Mouse (Mus musculus) lung, embryonic 16.5 days (tissue): ENCODE data around the gene Rnf216. TPM values are rescaled to one million over a fixed set of nuclear protein-coding genes. Genes with fewer than 3 reads are reported as not detected.

ENCODE experiments used
- ATAC-seq: fragments of 200-750 bp; cut with Nextera tagmentation; 2 replicates; pipeline ENCODE4 v1.8.0; 2017; ENCODE audit warnings: low read depth, mild to moderate bottlenecking, moderate library complexity
- H3K27ac ChIP-seq: fragments of 300-500 bp; sonication (generic); 2 replicates; pipeline ENCODE4 v1.5.1; 2014; ENCODE audit warnings: mild to moderate bottlenecking, control low read depth, low read length
- H3K27me3 ChIP-seq: fragments of 300-500 bp; sonication (generic); 2 replicates; pipeline ENCODE4 v1.6.1; 2014; ENCODE audit warnings: low read depth, low read length, mixed read lengths; ENCODE audit not compliant: control insufficient read depth, insufficient read depth
- H3K36me3 ChIP-seq: fragments of 300-500 bp; sonication (generic); 2 replicates; pipeline ENCODE4 v1.6.1; 2014; ENCODE audit warnings: low read length; ENCODE audit not compliant: control insufficient read depth, insufficient read depth
- H3K4me1 ChIP-seq: fragments of 300-500 bp; sonication (generic); replicated peaks from 2 replicates; pipeline ENCODE4 v1.6.1; 2014; ENCODE audit warnings: low read length, mixed read lengths; ENCODE audit not compliant: control insufficient read depth, insufficient read depth
- H3K4me2 ChIP-seq: fragments of 300-500 bp; sonication (generic); 2 replicates; pipeline ENCODE4 v1.6.1; 2014; ENCODE audit warnings: low read depth, low read length, control low read depth
- H3K4me3 ChIP-seq: fragments of 300-500 bp; sonication (generic); 2 replicates; pipeline ENCODE4 v1.5.1; 2014; ENCODE audit warnings: mild to moderate bottlenecking, low read length, control low read depth
- H3K9ac ChIP-seq: fragments of 300-500 bp; sonication (generic); 2 replicates; pipeline ENCODE4 v1.6.1; 2014; ENCODE audit warnings: low read length, control low read depth
- H3K9me3 ChIP-seq: fragments of 300-500 bp; sonication (generic); 2 replicates; pipeline ENCODE4 v1.6.1; 2016; ENCODE audit warnings: low read length; ENCODE audit not compliant: control insufficient read depth
- WGBS: fragments of 180-500 bp; shearing (Covaris S2); extraction: QIAGEN DNeasy Blood & Tissue Kit; methylation state at CpG from one replicate; pipeline ENCODE4 v1.1.7; 2014; 5-methylcytosine and 5-hydroxymethylcytosine counted together
- polyA plus RNA-seq: library from polyadenylated mRNA; unstranded; fragments of >200 nt; fragmentation: Nextera tagmentation; extraction: Ambion mirVana; gene quantifications from 2 replicates; pipeline ENCODE4 v1.2.1, GENCODE M21; 2015

The Rnf216 gene
- polyA plus RNA-seq, 1 experiment from 2014 or later = 35.9 TPM

DNA sequence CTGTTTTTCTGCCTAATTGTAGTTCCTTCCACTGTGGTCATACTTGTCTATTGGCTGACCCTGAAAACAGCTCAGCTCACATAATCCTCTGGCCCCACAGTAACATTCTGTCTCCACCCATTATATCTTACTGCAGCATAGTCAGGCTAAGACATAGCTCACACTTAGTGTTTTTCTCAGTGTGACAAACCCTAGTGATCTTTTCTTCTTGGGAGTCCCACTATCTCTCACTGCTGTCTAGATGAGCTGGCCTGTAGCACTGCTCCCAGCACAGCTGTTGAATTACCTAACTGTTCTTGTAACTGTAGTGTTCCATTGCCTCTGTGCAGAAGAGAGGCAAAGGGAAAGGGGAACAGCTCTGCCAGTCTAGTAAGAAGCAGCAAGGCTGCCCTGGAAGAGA lies 53.6 kb downstream of the Rnf216 start:
- Histone ChIP-seq H3K27me3 (no peaks in the 10 kb centered on the region), H3K4me3 (no peak overlapping the region), H3K4me2 (no peak overlapping the region), H3K36me3 (peaks cover 5% of the 10 kb centered on the region; the same call in 1 of the 2 replicates), H3K9me3 (no peaks in the 10 kb centered on the region), H3K27ac (peak overlapping the region; percentile 92), H3K4me1 (peaks cover 29% of the 10 kb centered on the region), H3K9ac (no peak overlapping the region)
- no peak for ATAC-seq

DNA sequence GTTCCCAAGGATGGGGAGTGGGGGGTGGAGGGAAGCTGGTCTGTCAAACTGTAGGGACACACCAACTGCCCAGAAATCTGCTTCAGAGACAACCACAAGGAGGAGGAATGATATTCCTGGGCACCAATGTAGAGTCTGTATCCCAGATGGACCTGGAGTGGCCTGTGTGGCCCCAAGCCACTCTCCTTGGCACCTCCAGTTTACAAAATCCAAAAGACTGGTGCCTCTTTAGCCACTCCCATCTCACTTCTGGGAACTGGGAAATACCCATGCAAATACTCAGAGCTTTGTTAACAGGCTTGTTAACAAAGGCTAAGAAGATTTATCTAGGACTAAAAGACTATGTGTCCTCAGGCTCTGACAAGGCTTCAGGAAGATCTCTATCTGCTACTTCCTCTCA lies 54.1 kb downstream of the Rnf216 start:
- no peak overlapping the region for H3K4me2 ChIP-seq
- H3K36me3 ChIP-seq = peaks cover 5% of the 10 kb centered on the region; the same call in 1 of the 2 replicates
- 0 out of 2 replicates have a peak overlapping the region, but pooled peaks have one; percentile 21 for H3K9ac ChIP-seq
- no peaks in the 10 kb centered on the region for H3K27me3 ChIP-seq
- ATAC-seq = no peak
- H3K27ac ChIP-seq = peak overlapping the region; percentile 92
- no peaks in the 10 kb centered on the region for H3K9me3 ChIP-seq
- H3K4me3 ChIP-seq = no peak overlapping the region
- peaks cover 29% of the 10 kb centered on the region for H3K4me1 ChIP-seq

DNA sequence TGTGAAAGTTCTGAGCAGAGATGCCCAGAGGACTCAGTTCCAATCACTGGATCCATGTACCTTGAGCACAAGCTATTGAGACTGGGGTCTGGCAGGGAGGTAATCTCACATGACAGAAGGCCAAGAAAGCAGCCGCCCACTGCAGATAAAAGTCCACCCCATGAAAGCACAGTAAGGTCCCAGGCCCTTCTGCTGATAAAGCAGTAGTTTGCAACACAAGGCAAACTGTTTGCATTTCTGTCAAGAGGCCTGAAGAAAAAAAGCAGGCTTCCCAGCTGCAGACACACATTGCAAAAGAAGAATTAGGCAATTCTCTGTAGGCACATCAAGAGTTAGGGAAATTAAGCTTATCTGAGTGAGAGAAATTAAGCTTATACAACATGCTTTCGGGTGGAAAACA lies 54.6 kb downstream of the Rnf216 start:
- H3K9me3 ChIP-seq = no peaks in the 10 kb centered on the region
- no peak overlapping the region for H3K4me3 ChIP-seq
- peak; percentile 68 for ATAC-seq
- H3K36me3 ChIP-seq = peaks cover 5% of the 10 kb centered on the region; the same call in 1 of the 2 replicates
- H3K4me1 ChIP-seq = peaks cover 31% of the 10 kb centered on the region
- H3K9ac ChIP-seq = no peak overlapping the region
- H3K27ac ChIP-seq = peak overlapping the region; percentile 92
- WGBS = 22% methylated on average over 2 of the region's 2 CpGs
- no peak overlapping the region for H3K4me2 ChIP-seq
- H3K27me3 ChIP-seq = no peaks in the 10 kb centered on the region

DNA sequence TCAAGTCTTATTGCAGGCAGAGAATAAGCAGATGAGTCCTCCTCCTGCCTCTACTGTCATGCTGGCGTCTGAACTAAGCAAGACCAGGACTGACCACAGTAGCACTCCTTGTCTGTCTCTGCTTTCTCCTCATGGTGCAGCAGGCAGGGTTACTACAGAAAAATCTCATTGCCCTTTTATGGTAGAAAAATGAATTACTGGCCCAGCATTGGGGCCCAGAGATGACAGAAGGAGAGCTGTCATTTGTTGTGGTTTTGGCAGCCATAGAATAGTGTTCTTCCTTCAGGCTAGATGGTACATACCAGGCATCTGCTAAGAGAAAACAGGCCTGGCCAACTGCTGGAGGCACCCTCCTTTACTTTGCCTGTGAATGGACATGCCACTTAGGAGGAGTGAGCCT lies 55.0 kb downstream of the Rnf216 start:
- Histone ChIP-seq H3K9me3 (no peaks in the 10 kb centered on the region), H3K4me1 (peaks cover 31% of the 10 kb centered on the region), H3K9ac (no peak overlapping the region), H3K4me2 (no peak overlapping the region), H3K36me3 (peaks cover 5% of the 10 kb centered on the region; the same call in 1 of the 2 replicates), H3K27me3 (no peaks in the 10 kb centered on the region), H3K4me3 (no peak overlapping the region), H3K27ac (peak overlapping the region; percentile 92)
- peak; percentile 27 for ATAC-seq
- WGBS = 62% methylated on average over 1 of the region's 1 CpGs

DNA sequence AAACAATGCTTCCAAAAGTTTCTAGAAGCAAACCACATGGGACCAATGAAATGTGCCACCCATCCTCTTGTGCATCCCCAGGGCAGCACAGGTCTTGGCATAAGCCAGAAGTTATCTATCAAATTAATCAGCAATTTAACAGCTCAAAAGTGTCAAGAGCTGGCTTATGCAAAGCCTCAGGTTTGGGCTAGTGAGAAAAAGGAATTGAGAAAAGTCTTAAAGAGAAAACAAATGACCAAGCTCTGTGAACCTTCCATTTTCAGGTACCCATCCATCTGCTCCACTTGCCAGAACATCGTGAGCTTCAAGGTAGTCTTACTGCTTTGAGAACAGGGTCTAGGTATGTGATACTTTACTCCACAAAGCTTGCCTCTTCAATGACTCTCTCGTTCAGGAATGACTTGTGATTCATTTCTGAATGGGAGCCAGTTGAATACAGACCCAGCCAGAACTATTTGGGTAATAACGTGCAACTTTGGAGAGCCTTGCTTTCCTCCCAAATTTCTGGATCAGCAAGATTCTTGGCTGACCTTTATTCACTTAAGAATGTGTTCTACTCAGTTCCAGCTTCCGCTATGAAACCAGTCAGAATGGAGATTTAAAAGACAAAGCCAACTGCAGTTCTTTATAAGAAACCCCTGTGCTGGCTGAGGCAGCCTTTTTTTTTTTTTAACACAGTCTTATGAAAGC lies 56.5 kb downstream of the Rnf216 start:
- Histone ChIP-seq H3K9me3 (no peaks in the 10 kb centered on the region), H3K27ac (peak overlapping the region; percentile 92), H3K9ac (no peak overlapping the region), H3K4me1 (peaks cover 31% of the 10 kb centered on the region), H3K36me3 (peaks cover 6% of the 10 kb centered on the region; the same call in 1 of the 2 replicates), H3K4me2 (no peak overlapping the region), H3K4me3 (no peak overlapping the region), H3K27me3 (no peaks in the 10 kb centered on the region)
- 39% methylated on average over 4 of the region's 4 CpGs for WGBS
- ATAC-seq = peak; percentile 59

DNA sequence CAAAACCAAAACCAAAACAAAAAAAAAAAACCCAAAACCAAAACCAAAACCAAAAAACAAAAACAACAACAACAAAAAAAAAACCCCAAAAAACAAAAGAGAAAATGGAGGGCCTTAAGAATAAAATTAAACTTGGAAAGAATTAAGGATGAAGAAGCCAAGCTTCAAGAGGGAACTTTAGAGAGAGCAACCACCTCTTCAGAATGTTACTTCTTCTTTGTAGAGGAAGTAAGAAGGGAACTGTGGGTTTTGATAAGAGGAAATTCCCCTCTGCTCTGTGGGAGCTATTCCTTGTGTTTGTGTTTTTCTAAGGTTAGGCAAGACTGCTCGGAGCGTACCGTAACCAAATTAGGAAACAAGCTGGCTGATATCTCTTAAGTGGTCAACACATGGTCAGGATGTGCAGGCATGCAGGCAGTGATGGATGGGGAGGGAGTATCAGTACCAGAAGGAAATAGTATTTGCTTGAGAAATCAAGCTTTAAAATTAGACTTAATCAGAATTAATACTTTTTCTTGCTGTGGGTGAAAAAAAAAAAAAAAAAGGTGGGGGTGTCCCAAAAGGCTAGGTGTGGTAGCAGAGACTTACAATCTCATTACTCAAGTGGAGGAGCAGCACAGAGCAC lies 57.2 kb downstream of the Rnf216 start:
- no peaks in the 10 kb centered on the region for H3K27me3 ChIP-seq
- ATAC-seq = peak; percentile 47; the same call in 1 of the 2 replicates
- H3K9me3 ChIP-seq = no peaks in the 10 kb centered on the region
- peaks cover 33% of the 10 kb centered on the region for H3K4me1 ChIP-seq
- H3K27ac ChIP-seq = peak overlapping the region; percentile 91
- no peak overlapping the region for H3K4me3 ChIP-seq
- H3K36me3 ChIP-seq = peaks cover 2% of the 10 kb centered on the region; the same call in 1 of the 2 replicates
- 29% methylated on average over 3 of the region's 3 CpGs for WGBS
- no peak overlapping the region for H3K9ac ChIP-seq
- no peak overlapping the region for H3K4me2 ChIP-seq

DNA sequence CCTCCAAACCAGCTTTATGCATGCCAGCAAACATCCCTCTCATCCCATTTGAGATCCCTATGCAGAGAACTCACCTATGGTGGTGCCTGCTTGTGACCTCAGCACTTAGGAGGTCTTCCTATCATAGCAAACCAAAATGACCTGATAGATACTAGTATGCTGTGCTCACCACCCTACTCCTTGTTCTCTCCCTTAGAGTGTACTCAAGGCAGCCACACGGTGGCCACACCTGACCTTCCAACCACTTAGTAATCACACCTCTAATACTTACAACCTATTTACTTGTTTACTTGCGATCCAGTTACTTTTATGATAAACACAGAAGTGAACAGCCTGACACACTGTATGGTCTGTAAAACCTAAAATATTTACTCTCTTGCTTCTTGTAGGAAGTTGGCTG lies 58.1 kb downstream of the Rnf216 start:
- Histone ChIP-seq H3K4me2 (no peak overlapping the region), H3K9ac (no peak overlapping the region), H3K36me3 (peaks cover 2% of the 10 kb centered on the region; the same call in 1 of the 2 replicates), H3K9me3 (no peaks in the 10 kb centered on the region), H3K4me3 (no peak overlapping the region), H3K4me1 (peaks cover 38% of the 10 kb centered on the region), H3K27ac (no peak overlapping the region), H3K27me3 (no peaks in the 10 kb centered on the region)
- no peak for ATAC-seq
- 65% methylated on average over 2 of the region's 2 CpGs for WGBS

DNA sequence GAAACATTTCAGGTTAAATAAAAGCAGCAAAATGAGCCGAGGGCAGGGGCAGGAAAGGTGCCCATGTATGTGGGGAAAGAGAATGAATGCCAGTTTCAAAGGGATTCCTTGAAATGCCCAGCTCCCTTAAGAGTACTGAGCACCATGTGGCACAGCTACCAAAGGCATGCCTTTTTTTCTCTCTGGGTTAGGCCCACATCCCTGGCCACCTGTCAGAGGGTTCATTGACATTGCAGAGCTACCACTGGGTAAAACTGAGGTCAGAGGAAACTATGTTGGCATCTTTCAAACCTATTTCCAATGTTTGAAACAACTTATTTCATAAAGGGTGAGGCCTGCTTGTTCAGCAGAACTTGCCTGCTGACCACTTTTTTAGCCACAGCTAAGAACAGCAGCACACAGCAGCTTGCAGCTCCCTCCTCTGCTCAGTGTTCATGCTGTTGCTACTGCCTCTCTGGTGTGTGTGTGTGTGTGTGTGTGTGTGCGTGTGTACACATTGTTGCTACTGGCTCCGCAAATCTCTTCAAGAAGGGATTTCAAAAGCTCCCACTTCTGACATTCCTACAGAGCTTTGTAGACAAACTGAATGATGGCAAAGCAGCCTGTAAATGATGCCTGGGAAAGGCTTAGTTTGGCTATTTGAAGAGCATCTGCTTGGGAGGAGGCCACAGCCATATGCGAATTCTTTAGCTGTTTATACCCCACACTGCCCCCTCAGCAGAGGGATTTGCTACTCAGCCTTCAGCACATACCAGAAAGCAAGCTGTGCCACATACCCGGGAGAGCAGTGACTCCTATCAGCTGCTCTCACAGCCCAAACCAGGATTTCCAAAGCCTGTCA lies 59.4 kb downstream of the Rnf216 start:
- Histone ChIP-seq H3K9me3 (no peaks in the 10 kb centered on the region), H3K4me3 (no peak overlapping the region), H3K36me3 (peaks cover 2% of the 10 kb centered on the region; the same call in 1 of the 2 replicates), H3K27ac (peak overlapping the region; percentile 63), H3K9ac (no peak overlapping the region), H3K27me3 (no peaks in the 10 kb centered on the region), H3K4me2 (no peak overlapping the region), H3K4me1 (peaks cover 37% of the 10 kb centered on the region)
- 59% methylated on average over 5 of the region's 5 CpGs for WGBS
- no peak for ATAC-seq

DNA sequence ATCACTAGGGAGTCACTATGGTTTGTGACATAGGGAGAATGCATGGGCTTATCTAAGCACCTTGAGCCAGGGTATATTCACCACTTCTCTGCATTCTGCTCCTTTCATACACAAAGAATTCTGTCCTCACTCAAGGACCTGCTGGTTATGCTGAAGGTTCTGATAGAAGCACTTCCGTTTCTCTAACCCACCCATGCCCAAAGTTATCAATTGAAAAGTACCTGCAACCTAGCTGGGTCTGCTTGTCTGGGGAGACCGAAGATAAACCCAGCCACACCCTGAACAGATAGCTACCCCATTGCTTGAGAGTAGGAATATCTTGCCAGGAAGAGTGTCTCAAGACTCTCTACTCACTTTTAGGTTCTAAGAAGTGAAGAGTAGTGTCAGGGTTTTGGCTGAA lies 60.1 kb downstream of the Rnf216 start:
- H3K9ac ChIP-seq = no peak overlapping the region
- no peaks in the 10 kb centered on the region for H3K9me3 ChIP-seq
- H3K4me1 ChIP-seq = peaks cover 32% of the 10 kb centered on the region
- H3K4me2 ChIP-seq = no peak overlapping the region
- no peaks in the 10 kb centered on the region for H3K27me3 ChIP-seq
- no peak for ATAC-seq
- H3K36me3 ChIP-seq = peaks cover 2% of the 10 kb centered on the region; the same call in 1 of the 2 replicates
- WGBS = 86% methylated on average over 2 of the region's 2 CpGs
- H3K4me3 ChIP-seq = no peak overlapping the region
- peak overlapping the region; percentile 63 for H3K27ac ChIP-seq
